Mouse (Mus musculus): ENCODE measurements around the gene Vac14.

Gene Vac14

GRCm38 (mm10) chr8:110746661-110747060, 128.3 kb downstream of the Vac14 start:
- DNase-seq (ENCODE audit: low read depth in 2 of 2, low spot score in 2 of 2), result no peak

GRCm38 (mm10) chr8:110749500-110750170, 131.2 kb downstream of the Vac14 start:
- peak; percentile 39 to 55 for DNase-seq (ENCODE audit: low read depth in 2 of 2, low spot score in 2 of 2)

GRCm38 (mm10) chr8:110750269-110750668, 131.9 kb downstream of the Vac14 start:
- no peak for DNase-seq (ENCODE audit: low read depth in 2 of 2, low spot score in 2 of 2)

GRCm38 (mm10) chr8:110751490-110751889, 133.1 kb downstream of the Vac14 start:
- DNase-seq (ENCODE audit: low read depth in 2 of 2, low spot score in 2 of 2), result no peak

DNA sequence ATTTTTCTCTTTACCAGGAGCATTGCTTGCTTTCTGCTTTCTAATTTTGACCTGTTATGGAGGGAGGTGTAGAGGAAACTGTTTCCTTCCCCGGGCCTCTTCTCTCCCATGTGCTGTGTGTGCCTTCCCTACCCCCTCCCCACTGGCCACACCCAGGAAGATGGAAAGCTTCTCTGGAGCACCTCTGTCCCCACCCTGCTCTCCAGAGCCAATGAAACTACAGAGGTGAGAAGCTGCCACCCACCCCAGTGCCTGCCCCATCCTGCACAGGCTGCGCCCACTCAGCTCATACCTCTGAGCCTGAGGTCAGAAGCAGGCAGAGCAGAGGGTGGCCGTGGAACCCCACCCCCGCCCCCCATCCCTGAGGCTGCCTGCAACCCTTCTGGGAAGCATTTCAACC, 136.3 kb downstream of the Vac14 start:
- no peak for DNase-seq (ENCODE audit: low read depth in 2 of 2, low spot score in 2 of 2)

GRCm38 (mm10) chr8:110755511-110756170, 137.3 kb downstream of the Vac14 start:
- no peak for DNase-seq (ENCODE audit: low read depth in 2 of 2, low spot score in 2 of 2)

GRCm38 (mm10) chr8:110756196-110756595, 137.8 kb downstream of the Vac14 start:
- DNase-seq (ENCODE audit: low read depth in 2 of 2, low spot score in 2 of 2), result no peak

DNA sequence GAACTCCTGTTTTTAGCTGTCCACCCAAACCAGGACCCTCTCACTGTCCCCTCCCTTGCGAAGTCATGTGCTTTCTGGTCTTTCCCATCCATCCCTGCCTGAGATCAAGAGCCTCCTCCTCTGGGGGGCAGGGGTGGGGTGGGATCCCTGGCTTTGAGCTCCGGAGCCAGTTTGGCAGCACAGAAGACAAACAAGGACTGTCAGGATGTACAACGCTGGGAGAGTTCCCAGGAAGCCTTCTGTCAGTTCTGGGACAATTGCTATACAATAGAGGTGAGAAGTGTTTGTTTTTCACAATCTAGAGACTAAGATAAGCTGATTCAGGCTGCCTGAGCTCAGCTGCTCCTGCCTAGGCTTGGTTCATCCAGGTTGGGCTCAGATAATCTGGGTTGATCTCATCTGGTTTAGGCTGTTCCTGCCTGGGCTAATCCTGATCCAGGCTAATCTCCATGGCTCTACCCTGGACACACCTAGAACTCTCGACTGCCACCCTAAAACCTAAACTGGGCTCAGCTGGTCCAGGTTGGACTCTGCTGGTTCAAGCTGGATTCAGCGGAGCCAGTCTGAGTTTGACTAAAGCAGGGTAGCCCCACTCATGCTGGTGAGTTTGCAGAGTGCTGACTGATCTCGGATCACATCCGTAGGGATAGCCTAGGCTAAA, 142.0 kb downstream of the Vac14 start:
- DNase-seq (ENCODE audit: low read depth in 2 of 2, low spot score in 2 of 2), result no peak

DNA sequence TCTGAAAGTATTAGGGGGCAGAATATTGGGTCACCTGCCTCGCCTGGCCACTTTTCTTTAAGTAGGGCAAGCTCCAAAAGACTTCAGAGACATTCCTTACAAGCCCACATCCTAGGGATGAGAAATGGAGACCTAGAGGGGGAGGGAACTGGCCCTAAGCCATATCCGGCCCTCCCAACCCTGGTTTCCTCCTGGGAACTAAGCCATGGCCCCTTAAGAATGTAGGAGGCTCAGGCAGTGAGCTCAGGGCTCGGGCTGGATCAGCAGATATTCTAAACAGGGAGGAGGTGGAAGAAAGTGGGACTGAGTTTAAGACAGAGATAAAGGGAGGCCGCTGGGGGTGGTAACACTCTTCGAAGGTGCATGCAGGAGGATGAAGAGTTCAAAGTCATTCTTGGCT, 142.8 kb downstream of the Vac14 start:
- DNase-seq (ENCODE audit: low read depth in 2 of 2, low spot score in 2 of 2), result no peak

GRCm38 (mm10) chr8:110761988-110762387, 143.6 kb downstream of the Vac14 start:
- DNase-seq (ENCODE audit: low read depth in 2 of 2, low spot score in 2 of 2), result no peak

- no peak for DNase-seq (ENCODE audit: low read depth in 2 of 2, low spot score in 2 of 2)
Measured at GRCm38 (mm10) chr8:110764671-110765070, 146.3 kb downstream of the Vac14 start.

DNA sequence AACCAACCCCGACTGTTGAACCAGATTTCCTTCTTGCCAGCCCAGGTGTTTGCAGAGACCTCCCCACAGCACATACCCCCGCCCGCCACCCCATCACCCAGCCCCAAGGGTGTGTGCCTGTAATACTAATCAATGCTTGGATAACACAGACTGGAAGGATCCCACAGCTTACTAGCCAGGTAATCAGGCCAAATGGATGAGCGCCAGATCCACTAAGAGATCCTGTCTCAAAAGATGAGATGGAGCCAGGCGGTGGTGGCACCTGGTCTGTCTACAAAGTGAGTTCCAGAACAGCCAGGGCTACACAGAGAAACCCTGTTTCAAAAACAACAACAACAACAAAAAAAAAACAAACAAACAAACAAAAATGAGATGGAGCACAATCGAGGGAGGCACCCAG, 148.9 kb downstream of the Vac14 start:
- no peak for DNase-seq (ENCODE audit: low read depth in 2 of 2, low spot score in 2 of 2)

Data from CD8-positive naive resting alpha-beta T cell, adult 2 months (primary cell).